Mouse (Mus musculus) heart, embryonic 15.5 days (tissue): ENCODE measurements around the gene Phf3. TPM values are rescaled to one million over a fixed set of nuclear protein-coding genes. Genes with fewer than 3 reads are reported as not detected.
"Not testable (repeated sequence)": the region's sequence is repeated elsewhere in the genome, so short reads cannot be mapped to it uniquely, and the experiment has no call there.

Experiments used
- ATAC-seq: fragments of 200-750 bp; cut with Nextera tagmentation; replicated peaks from 2 replicates; pipeline ENCODE4 v1.8.0; 2017; ENCODE audit warnings: low read depth, moderate TSS enrichment; ENCODE audit not compliant: insufficient number of reproducible peaks, insufficient read depth, low FRiP score
- H3K27ac ChIP-seq: fragments of 300-500 bp; sonication (generic); 2 replicates; pipeline ENCODE4 v1.5.1; 2015; ENCODE audit warnings: mild to moderate bottlenecking, inconsistent platforms
- H3K27me3 ChIP-seq: fragments of 300-500 bp; sonication (generic); 2 replicates; pipeline ENCODE4 v1.6.1; 2015; ENCODE audit warnings: inconsistent platforms
- H3K36me3 ChIP-seq: fragments of 300-500 bp; sonication (generic); 2 replicates; pipeline ENCODE4 v1.6.1; 2015; ENCODE audit warnings: mild to moderate bottlenecking, inconsistent platforms
- H3K4me1 ChIP-seq: fragments of 300-500 bp; sonication (generic); replicated peaks from 2 replicates; pipeline ENCODE4 v1.6.1; 2015; ENCODE audit warnings: inconsistent platforms
- H3K4me2 ChIP-seq: fragments of 300-500 bp; sonication (generic); 2 replicates; pipeline ENCODE4 v1.6.1; 2015; ENCODE audit warnings: inconsistent platforms, mild to moderate bottlenecking, moderate library complexity
- H3K4me3 ChIP-seq: fragments of 300-500 bp; sonication (generic); 2 replicates; pipeline ENCODE4 v1.5.1; 2015; ENCODE audit warnings: mild to moderate bottlenecking, inconsistent platforms
- H3K9ac ChIP-seq: fragments of 300-500 bp; sonication (generic); 2 replicates; pipeline ENCODE4 v1.6.1; 2015; ENCODE audit warnings: mild to moderate bottlenecking, inconsistent platforms
- H3K9me3 ChIP-seq: fragments of 300-500 bp; sonication (generic); replicated peaks from 2 replicates; pipeline ENCODE4 v1.6.1; 2016; ENCODE audit warnings: inconsistent platforms
- WGBS: fragments of 180-500 bp; shearing (Covaris S2); methylation state at CpG from one replicate; pipeline ENCODE4 v1.1.7; 2015; ENCODE audit warnings: mixed read lengths; 5-methylcytosine and 5-hydroxymethylcytosine counted together
- polyA plus RNA-seq: library from polyadenylated mRNA; unstranded; fragments of >200 nt; fragmentation: Nextera tagmentation; extraction: Ambion mirVana; gene quantifications from 2 replicates; pipeline ENCODE4 v1.2.1, GENCODE M21; 2015

Gene Phf3
- polyA plus RNA-seq, 1 experiment from 2014 or later: 25.2 TPM

DNA sequence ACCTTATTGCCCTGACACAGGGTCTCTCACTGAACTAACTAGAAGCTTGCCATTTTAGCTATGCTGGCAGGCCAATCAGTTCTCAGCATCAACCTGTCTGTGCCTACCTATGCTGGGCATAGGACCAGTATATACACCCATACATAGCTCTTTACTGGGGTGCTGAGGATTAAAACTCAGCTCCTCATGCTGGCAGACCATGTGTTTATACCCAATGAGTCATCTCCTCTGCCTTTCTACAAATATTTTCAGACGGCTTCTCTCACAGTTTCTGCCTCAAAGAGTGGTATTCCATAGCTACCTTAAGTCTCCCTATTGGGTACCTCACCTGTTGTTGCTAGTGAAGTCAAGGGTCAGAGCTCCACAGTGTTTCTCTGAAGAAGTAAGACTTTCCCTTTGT, 84.0 kb downstream of the Phf3 start:
- Histone ChIP-seq H3K4me3 (no peak overlapping the region), H3K9ac (no peak overlapping the region), H3K9me3 (no peaks in the 10 kb centered on the region), H3K4me2 (no peak overlapping the region), H3K27ac (no peak overlapping the region), H3K27me3 (no peaks in the 10 kb centered on the region), H3K4me1 (peaks cover 11% of the 10 kb centered on the region), H3K36me3 (no peaks in the 10 kb centered on the region)
- no peak for ATAC-seq
- 61% methylated on average over 1 of the region's 1 CpGs for WGBS

- Histone ChIP-seq H3K9ac (no peak overlapping the region), H3K27me3 (no peaks in the 10 kb centered on the region), H3K4me3 (no peak overlapping the region), H3K4me1 (peaks cover 11% of the 10 kb centered on the region), H3K27ac (no peak overlapping the region), H3K9me3 (no peaks in the 10 kb centered on the region), H3K36me3 (no peaks in the 10 kb centered on the region), H3K4me2 (no peak overlapping the region)
- 42% methylated on average over 2 of the region's 2 CpGs for WGBS
- ATAC-seq: no peak
Observed at GRCm38 (mm10) chr1:30789001-30789400, 84.7 kb downstream of the Phf3 start.

GRCm38 (mm10) chr1:30786583-30786982, 87.1 kb downstream of the Phf3 start:
- 38% methylated on average over 9 of the region's 9 CpGs for WGBS
- peaks cover 11% of the 10 kb centered on the region for H3K4me1 ChIP-seq
- H3K4me3 ChIP-seq: no peak overlapping the region
- H3K36me3 ChIP-seq: no peaks in the 10 kb centered on the region
- H3K9me3 ChIP-seq: no peaks in the 10 kb centered on the region
- no peaks in the 10 kb centered on the region for H3K27me3 ChIP-seq
- H3K4me2 ChIP-seq: peak overlapping the region; percentile 22; the same call in 1 of the 2 replicates
- ATAC-seq: peak; percentile 66
- H3K27ac ChIP-seq: peak overlapping the region; percentile 75
- no peak overlapping the region for H3K9ac ChIP-seq

GRCm38 (mm10) chr1:30783741-30784140, 90.0 kb downstream of the Phf3 start:
- Histone ChIP-seq H3K27ac (no peak overlapping the region), H3K36me3 (no peaks in the 10 kb centered on the region), H3K4me3 (no peak overlapping the region), H3K9ac (no peak overlapping the region), H3K9me3 (no peaks in the 10 kb centered on the region), H3K4me2 (no peak overlapping the region), H3K27me3 (no peaks in the 10 kb centered on the region), H3K4me1 (peaks cover 7% of the 10 kb centered on the region; the same call in 1 of the 2 replicates)
- ATAC-seq: no peak
- WGBS: 80% methylated on average over 6 of the region's 6 CpGs

DNA sequence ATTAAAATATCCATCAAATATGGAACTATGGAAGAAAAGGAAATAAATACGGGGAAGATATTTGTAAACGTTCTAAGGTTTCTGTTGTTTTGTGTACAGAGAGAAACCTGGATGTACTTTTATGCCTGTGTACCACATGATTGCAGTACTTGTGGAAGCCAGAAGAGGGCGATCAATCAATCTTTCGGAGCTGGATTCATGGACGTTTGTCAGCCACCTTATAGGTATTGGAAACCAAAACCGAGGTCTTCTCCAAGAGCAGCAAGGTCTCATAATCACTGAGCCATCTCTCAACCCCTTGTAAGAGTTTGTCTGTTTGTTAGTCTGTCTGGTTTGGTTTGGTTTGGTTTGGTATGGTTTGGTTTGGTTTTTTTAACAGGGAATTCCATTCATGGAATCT, 93.4 kb downstream of the Phf3 start:
- Histone ChIP-seq H3K4me1 (no peaks in the 10 kb centered on the region), H3K27me3 (no peaks in the 10 kb centered on the region), H3K9ac (no peak overlapping the region), H3K4me3 (no peak overlapping the region), H3K36me3 (no peaks in the 10 kb centered on the region), H3K4me2 (no peak overlapping the region), H3K27ac (no peak overlapping the region), H3K9me3 (no peaks in the 10 kb centered on the region)
- 45% methylated on average over 6 of the region's 6 CpGs for WGBS
- ATAC-seq: no peak

DNA sequence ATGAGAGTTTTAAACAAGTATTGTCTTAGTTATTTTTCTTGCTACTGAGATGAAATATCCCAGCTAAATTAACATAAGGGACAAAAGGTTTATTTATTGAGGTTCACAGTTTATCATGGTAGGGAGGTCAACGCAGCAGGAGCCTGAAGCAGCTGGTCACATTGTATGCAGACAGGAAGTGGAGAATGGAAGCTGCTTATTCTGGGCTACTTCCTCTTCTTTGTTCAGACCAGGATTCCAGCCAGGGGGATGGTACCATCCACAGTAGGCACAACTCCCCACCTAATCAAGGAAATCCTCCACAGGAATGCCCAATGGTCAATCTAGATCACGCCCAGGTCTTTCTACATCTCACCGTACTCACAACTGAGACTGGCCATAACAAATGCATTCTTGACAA, 94.2 kb downstream of the Phf3 start:
- WGBS: 77% methylated on average over 3 of the region's 3 CpGs
- ATAC-seq: no peak

DNA sequence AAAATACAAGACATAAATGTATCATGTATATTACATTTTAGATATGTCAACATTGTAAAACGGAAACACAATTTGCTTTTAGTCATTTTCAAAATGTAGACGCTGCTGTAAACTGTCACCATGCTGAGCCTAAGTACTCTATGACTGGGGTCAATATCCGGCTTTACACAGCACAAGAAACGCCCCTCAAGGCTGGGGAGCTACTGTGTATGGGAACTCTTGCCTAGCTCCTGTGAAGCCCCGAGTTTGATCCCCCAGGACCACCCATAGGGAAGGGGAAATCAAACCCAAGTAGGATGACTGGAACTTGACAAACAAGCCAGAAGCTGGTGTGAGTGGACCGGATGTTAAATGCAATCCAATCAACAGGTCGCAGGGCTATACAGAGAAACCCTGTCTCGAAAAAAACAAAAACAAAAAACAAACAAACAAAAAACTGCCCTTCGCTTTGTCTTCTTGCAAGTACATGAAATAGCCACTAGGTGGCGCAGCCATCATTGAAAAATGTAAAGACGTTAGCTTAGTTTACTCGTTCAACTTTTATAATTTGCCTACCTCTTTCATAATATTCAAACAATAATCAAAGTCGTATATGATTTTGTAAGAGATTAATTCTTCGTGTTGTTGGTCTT, 95.2 kb downstream of the Phf3 start:
- Histone ChIP-seq H3K9me3 (no peaks in the 10 kb centered on the region), H3K4me2 (peak overlapping the region; percentile 29; the same call in 1 of the 2 replicates), H3K9ac (no peak overlapping the region), H3K27ac (no peak overlapping the region), H3K36me3 (no peaks in the 10 kb centered on the region), H3K4me1 (no peaks in the 10 kb centered on the region), H3K4me3 (no peak overlapping the region), H3K27me3 (no peaks in the 10 kb centered on the region)
- ATAC-seq: no peak
- WGBS: 17% methylated on average over 14 of the region's 14 CpGs

More for the DNA sequence above, 94.2 kb downstream of the Phf3 start:
- H3K4me1 ChIP-seq: no peaks in the 10 kb centered on the region
- H3K27ac ChIP-seq: no peak overlapping the region
- no peak overlapping the region for H3K9ac ChIP-seq
- no peak overlapping the region for H3K4me2 ChIP-seq
- H3K36me3 ChIP-seq: no peaks in the 10 kb centered on the region
- no peaks in the 10 kb centered on the region for H3K27me3 ChIP-seq
- H3K4me3 ChIP-seq: no peak overlapping the region
- no peaks in the 10 kb centered on the region for H3K9me3 ChIP-seq

- Histone ChIP-seq H3K9me3 (no peaks in the 10 kb centered on the region), H3K27ac (no peak overlapping the region), H3K4me2 (no peak overlapping the region), H3K36me3 (no peaks in the 10 kb centered on the region), H3K9ac (no peak overlapping the region), H3K27me3 (no peaks in the 10 kb centered on the region), H3K4me3 (no peak overlapping the region), H3K4me1 (no peaks in the 10 kb centered on the region)
- ATAC-seq: no peak
- 48% methylated on average over 2 of the region's 2 CpGs for WGBS
Observed at GRCm38 (mm10) chr1:30776196-30776595, 97.5 kb downstream of the Phf3 start.

- 69% methylated on average over 6 of the region's 6 CpGs for WGBS
- no peaks in the 10 kb centered on the region for H3K27me3 ChIP-seq
- H3K27ac ChIP-seq: no peak overlapping the region
- H3K36me3 ChIP-seq: no peaks in the 10 kb centered on the region
- ATAC-seq: no peak
- H3K9me3 ChIP-seq: no peaks in the 10 kb centered on the region
- no peak overlapping the region for H3K4me2 ChIP-seq
- no peak overlapping the region for H3K4me3 ChIP-seq
- H3K9ac ChIP-seq: no peak overlapping the region
- no peaks in the 10 kb centered on the region for H3K4me1 ChIP-seq
Observed at GRCm38 (mm10) chr1:30773662-30774061, 100.1 kb downstream of the Phf3 start.

DNA sequence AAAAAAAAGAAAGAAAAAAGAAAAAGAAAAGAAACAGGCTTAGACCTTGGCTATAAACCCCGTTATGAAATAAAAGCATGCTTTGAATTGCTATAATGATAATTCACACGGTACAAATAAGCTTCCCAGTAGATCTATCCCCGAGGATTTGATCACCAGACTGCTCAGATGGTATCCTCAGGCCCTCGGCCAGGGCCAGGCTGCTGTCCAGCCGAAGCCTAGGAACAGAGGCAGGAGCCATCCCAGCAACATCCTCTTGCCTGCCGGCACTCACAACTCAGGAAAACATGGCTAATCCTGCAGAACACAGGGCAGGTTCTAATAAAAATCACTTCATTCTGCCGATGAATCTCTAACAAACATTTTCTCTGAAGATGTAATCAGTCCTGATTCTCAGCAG, 100.9 kb downstream of the Phf3 start:
- Histone ChIP-seq H3K36me3 (no peaks in the 10 kb centered on the region), H3K9ac (no peak overlapping the region), H3K9me3 (no peaks in the 10 kb centered on the region), H3K4me1 (no peaks in the 10 kb centered on the region), H3K4me3 (no peak overlapping the region), H3K27ac (no peak overlapping the region), H3K4me2 (no peak overlapping the region), H3K27me3 (no peaks in the 10 kb centered on the region)
- no peak for ATAC-seq
- 69% methylated on average over 7 of the region's 7 CpGs for WGBS

GRCm38 (mm10) chr1:30771772-30772171, 101.9 kb downstream of the Phf3 start:
- WGBS: 64% methylated on average over 6 of the region's 6 CpGs

DNA sequence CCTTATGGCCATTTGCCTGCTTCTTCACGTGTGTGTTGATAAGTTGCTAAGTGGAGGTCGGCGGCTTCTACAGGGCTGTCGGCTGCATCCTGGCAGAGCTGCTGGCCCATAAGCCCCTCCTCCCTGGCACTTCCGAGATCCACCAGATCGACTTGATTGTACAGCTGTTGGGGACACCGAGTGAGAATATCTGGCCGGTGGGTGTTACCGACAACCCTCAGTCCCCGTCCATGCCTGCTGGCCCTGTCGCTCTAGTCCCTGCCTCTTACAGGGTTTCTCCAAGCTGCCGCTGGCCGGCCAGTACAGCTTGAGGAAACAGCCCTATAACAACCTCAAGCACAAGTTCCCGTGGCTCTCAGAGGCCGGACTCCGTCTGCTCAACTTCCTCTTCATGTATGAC, 103.1 kb downstream of the Phf3 start:
- not testable (repeated sequence) for H3K4me1 ChIP-seq, H3K9ac ChIP-seq, H3K36me3 ChIP-seq, H3K9me3 ChIP-seq, H3K4me3 ChIP-seq, H3K27ac ChIP-seq, ATAC-seq, H3K27me3 ChIP-seq, H3K4me2 ChIP-seq
- WGBS: 71% methylated on average over 13 of the region's 16 CpGs

More at GRCm38 (mm10) chr1:30771772-30772171, 101.9 kb downstream of the Phf3 start:
- no peaks in the 10 kb centered on the region for H3K36me3 ChIP-seq
- H3K4me3 ChIP-seq: no peak overlapping the region
- no peaks in the 10 kb centered on the region for H3K27me3 ChIP-seq
- no peak overlapping the region for H3K9ac ChIP-seq
- no peak overlapping the region for H3K27ac ChIP-seq
- no peaks in the 10 kb centered on the region for H3K9me3 ChIP-seq
- H3K4me1 ChIP-seq: no peaks in the 10 kb centered on the region
- H3K4me2 ChIP-seq: no peak overlapping the region
- ATAC-seq: no peak
